Mouse (Mus musculus): ENCODE results near the gene Gm21970.

Gm21970 gene

GRCm38 (mm10) chr16:91443211-91443611 is 51.7 kb downstream of the Gm21970 start:
- no peak for DNase-seq

GRCm38 (mm10) chr16:91444847-91445246 is 53.3 kb downstream of the Gm21970 start:
- DNase-seq: no peak

- no peak for DNase-seq
Observed at GRCm38 (mm10) chr16:91445566-91445965, 54.0 kb downstream of the Gm21970 start.

GRCm38 (mm10) chr16:91446778-91447511 is 55.4 kb downstream of the Gm21970 start:
- DNase-seq: no peak

GRCm38 (mm10) chr16:91447512-91447900 is 56.0 kb downstream of the Gm21970 start:
- peak; percentile 39 for DNase-seq

GRCm38 (mm10) chr16:91448088-91448487 is 56.6 kb downstream of the Gm21970 start:
- no peak for DNase-seq

- no peak for DNase-seq
Observed at GRCm38 (mm10) chr16:91448895-91449294, 57.4 kb downstream of the Gm21970 start.

GRCm38 (mm10) chr16:91450137-91451064 is 58.9 kb downstream of the Gm21970 start:
- no peak for DNase-seq

- no peak for DNase-seq
Observed at GRCm38 (mm10) chr16:91451949-91452348, 60.4 kb downstream of the Gm21970 start.

GRCm38 (mm10) chr16:91452363-91452896 is 60.9 kb downstream of the Gm21970 start:
- peak; percentile 56 for DNase-seq

- DNase-seq: no peak
Observed at GRCm38 (mm10) chr16:91455868-91456267, 64.3 kb downstream of the Gm21970 start.

GRCm38 (mm10) chr16:91458301-91458746 is 66.8 kb downstream of the Gm21970 start:
- no peak for DNase-seq

GRCm38 (mm10) chr16:91458976-91459375 is 67.5 kb downstream of the Gm21970 start:
- DNase-seq: peak; percentile 58

GRCm38 (mm10) chr16:91459396-91459795 is 67.9 kb downstream of the Gm21970 start:
- no peak for DNase-seq

GRCm38 (mm10) chr16:91459841-91460370 is 68.4 kb downstream of the Gm21970 start:
- no peak for DNase-seq

GRCm38 (mm10) chr16:91461066-91461638 is 69.6 kb downstream of the Gm21970 start:
- no peak for DNase-seq

- DNase-seq: no peak
Observed at GRCm38 (mm10) chr16:91461773-91462181, 70.3 kb downstream of the Gm21970 start.

- no peak for DNase-seq
Observed at GRCm38 (mm10) chr16:91462644-91463043, 71.1 kb downstream of the Gm21970 start.

- DNase-seq: no peak
Observed at GRCm38 (mm10) chr16:91463400-91463799, 71.9 kb downstream of the Gm21970 start.

GRCm38 (mm10) chr16:91463836-91464400 is 72.4 kb downstream of the Gm21970 start:
- no peak for DNase-seq

- DNase-seq: peak; percentile 92
Observed at GRCm38 (mm10) chr16:91464594-91465504, 73.3 kb downstream of the Gm21970 start.

Data from lung, postnatal 14 days (tissue).